Mouse (Mus musculus): ENCODE data around the gene Dedd2. TPM values are rescaled to one million over a fixed set of nuclear protein-coding genes. Genes with fewer than 3 reads are reported as not detected.

Dedd2 gene
- polyA plus RNA-seq, 1 experiment from 2014 or later, result 11.0 TPM

DNA sequence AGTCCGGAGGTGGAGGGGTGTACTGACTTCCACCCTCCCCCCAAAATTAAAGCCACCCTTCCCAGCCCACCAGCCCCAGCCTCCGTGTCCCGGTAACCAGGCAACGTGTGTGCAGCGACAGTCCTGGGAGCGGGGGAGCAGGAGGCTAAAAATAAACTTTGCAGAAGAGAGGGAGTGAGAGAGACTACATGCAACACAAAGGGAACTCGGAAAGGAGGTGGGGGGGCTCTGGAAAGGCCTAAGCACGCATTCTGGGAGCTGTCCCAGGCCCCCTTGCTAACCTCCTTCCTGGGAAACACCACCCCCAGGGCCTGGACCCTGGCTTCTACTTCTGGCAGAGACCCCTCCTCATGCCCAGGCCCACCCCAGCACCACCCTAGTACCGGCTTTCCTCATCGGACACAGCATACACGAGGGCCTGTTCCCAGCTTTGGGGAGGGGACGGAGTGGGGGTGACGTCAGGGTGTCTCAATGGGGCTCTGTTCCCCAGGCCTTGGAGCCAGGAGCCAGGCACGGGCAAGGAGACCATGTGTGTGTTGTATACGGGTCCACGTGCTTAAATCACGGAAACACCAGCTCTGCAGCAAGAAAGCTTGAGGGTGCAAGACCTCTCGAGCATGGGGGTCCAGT, 27.7 kb upstream of the Dedd2 start:
- 3% methylated on average over 18 of the region's 18 CpGs for WGBS
- peak overlapping the region; percentile 92 for H3K4me2 ChIP-seq (ENCODE audit: low read depth)
- ATAC-seq (ENCODE audit: insufficient read depth, low FRiP score, low TSS enrichment), result peak; percentile 25; the same call in 1 of the 2 replicates

DNA sequence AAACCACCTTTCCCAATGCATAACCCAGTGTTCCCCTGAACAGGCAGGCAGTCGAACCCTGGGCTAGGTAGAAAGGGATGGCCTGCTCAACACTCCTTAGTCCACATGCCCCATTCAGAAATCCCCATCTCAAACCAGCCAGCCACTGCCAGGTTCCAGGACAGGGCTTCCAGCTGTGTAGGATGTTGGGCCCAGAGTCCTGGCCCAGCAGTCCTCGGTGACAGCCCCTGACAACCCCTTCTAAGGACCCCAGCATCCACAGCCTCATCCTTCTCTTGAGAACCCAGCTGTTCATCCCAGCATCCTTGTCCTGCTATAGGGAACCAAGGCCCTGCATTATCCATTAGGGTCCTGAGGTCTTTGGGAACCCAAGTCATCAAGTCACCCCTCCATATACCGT, 27.1 kb upstream of the Dedd2 start:
- peaks cover 7% of the 10 kb centered on the region for H3K36me3 ChIP-seq (ENCODE audit: control insufficient read depth, insufficient read depth, low read length)
- peak overlapping the region; percentile 78 for H3K27ac ChIP-seq (ENCODE audit: low read depth, low read length)
- no peak for DNase-seq (ENCODE audit: low spot score)
- peak overlapping the region; percentile 57 for H3K9ac ChIP-seq (ENCODE audit: low read length)
- no peak for ATAC-seq (ENCODE audit: insufficient read depth, low FRiP score, low TSS enrichment)
- 36% methylated on average over 3 of the region's 3 CpGs for WGBS
- no peaks in the 10 kb centered on the region for H3K27me3 ChIP-seq (ENCODE audit: control insufficient read depth, insufficient read depth, low read length)
- H3K4me1 ChIP-seq (ENCODE audit: control insufficient read depth, insufficient read depth, low read length), result peaks cover 34% of the 10 kb centered on the region
- peak overlapping the region; percentile 92 for H3K4me3 ChIP-seq (ENCODE audit: low read depth, low read length)
- no peaks in the 10 kb centered on the region for H3K9me3 ChIP-seq (ENCODE audit: control insufficient read depth, low read length)
- peak overlapping the region; percentile 92 for H3K4me2 ChIP-seq (ENCODE audit: low read depth)

More for the DNA sequence above, 27.7 kb upstream of the Dedd2 start:
- Histone ChIP-seq H3K9me3 (ENCODE audit: control insufficient read depth, low read length) (no peaks in the 10 kb centered on the region), H3K4me1 (ENCODE audit: control insufficient read depth, insufficient read depth, low read length) (peaks cover 34% of the 10 kb centered on the region), H3K27ac (ENCODE audit: low read depth, low read length) (peak overlapping the region; percentile 78), H3K27me3 (ENCODE audit: control insufficient read depth, insufficient read depth, low read length) (no peaks in the 10 kb centered on the region), H3K9ac (ENCODE audit: low read length) (peak overlapping the region; percentile 57), H3K36me3 (ENCODE audit: control insufficient read depth, insufficient read depth, low read length) (peaks cover 5% of the 10 kb centered on the region), H3K4me3 (ENCODE audit: low read depth, low read length) (peak overlapping the region; percentile 92)
- peak; percentile 59 for DNase-seq (ENCODE audit: low spot score)

DNA sequence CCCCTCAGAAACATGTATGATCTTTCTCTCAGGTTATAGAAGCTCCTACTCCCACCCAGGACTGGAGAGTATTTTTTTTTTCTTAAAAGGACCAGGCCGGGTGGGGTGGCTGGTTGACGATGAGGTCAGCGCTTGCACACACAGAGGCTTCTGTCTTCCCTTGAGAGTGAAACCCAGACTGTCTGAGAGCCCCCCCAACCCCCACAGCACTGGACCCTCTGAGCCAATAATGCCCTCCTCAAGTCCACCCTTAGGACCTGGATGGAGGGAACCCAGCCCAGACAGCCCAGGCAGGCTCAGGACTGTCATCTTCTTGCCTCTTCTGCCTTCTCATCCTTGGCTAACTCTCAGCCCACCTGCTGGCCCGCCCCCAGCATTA, 26.3 kb upstream of the Dedd2 start:
- Histone ChIP-seq H3K4me2 (ENCODE audit: low read depth) (peak overlapping the region; percentile 92), H3K36me3 (ENCODE audit: control insufficient read depth, insufficient read depth, low read length) (peaks cover 7% of the 10 kb centered on the region), H3K27me3 (ENCODE audit: control insufficient read depth, insufficient read depth, low read length) (no peaks in the 10 kb centered on the region), H3K4me1 (ENCODE audit: control insufficient read depth, insufficient read depth, low read length) (peaks cover 30% of the 10 kb centered on the region), H3K9ac (ENCODE audit: low read length) (0 out of 2 replicates have a peak overlapping the region, but pooled peaks have one; percentile 15), H3K9me3 (ENCODE audit: control insufficient read depth, low read length) (no peaks in the 10 kb centered on the region), H3K27ac (ENCODE audit: low read depth, low read length) (peak overlapping the region; percentile 42; the same call in 1 of the 2 replicates), H3K4me3 (ENCODE audit: low read depth, low read length) (no peak overlapping the region)
- ATAC-seq (ENCODE audit: insufficient read depth, low FRiP score, low TSS enrichment) (no peak), DNase-seq (ENCODE audit: low spot score) (no peak)
- 66% methylated on average over 4 of the region's 4 CpGs for WGBS

DNA sequence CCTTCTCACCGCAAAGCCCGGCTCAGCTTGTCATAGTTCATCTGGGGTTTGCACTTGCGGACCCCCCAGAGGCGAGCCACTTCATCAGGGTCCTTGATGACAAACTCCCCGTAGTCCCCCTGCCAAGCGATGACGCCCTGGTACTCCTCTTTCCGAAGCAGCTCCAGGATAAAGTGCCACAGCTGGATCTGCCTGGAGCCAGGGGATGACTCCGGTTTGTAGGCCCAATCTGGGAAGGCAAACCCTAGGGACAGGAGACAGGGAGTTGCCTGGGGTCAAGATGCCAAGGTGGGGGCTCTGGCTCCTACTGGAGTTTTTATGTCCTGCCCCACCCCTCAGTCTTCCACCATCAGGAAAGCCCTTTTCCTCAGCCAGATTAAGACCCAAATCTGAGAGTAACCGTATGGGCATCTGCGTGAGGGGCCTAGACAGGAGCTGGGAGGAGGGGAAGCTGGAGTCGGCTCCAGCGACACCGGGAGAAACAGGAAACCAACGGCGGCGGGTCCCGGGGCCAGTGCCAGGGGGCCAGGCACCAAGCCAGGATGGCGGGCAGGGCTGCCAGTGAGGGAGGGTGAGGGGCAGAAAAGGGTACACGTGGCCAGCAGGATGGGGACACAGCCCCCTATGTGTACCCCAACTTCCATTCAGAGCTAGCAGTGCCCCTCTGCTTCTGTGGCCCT, 25.8 kb upstream of the Dedd2 start:
- Histone ChIP-seq H3K9ac (ENCODE audit: low read length) (peak overlapping the region; percentile 18; the same call in 1 of the 2 replicates), H3K27ac (ENCODE audit: low read depth, low read length) (peak overlapping the region; percentile 35; the same call in 1 of the 2 replicates), H3K4me1 (ENCODE audit: control insufficient read depth, insufficient read depth, low read length) (peaks cover 24% of the 10 kb centered on the region), H3K4me3 (ENCODE audit: low read depth, low read length) (0 out of 2 replicates have a peak overlapping the region, but pooled peaks have one; percentile 4), H3K36me3 (ENCODE audit: control insufficient read depth, insufficient read depth, low read length) (peaks cover 7% of the 10 kb centered on the region), H3K4me2 (ENCODE audit: low read depth) (peak overlapping the region; percentile 92), H3K27me3 (ENCODE audit: control insufficient read depth, insufficient read depth, low read length) (no peaks in the 10 kb centered on the region), H3K9me3 (ENCODE audit: control insufficient read depth, low read length) (no peaks in the 10 kb centered on the region)
- ATAC-seq (ENCODE audit: insufficient read depth, low FRiP score, low TSS enrichment) (no peak), DNase-seq (ENCODE audit: low spot score) (no peak)
- WGBS, result 81% methylated on average over 20 of the region's 20 CpGs

DNA sequence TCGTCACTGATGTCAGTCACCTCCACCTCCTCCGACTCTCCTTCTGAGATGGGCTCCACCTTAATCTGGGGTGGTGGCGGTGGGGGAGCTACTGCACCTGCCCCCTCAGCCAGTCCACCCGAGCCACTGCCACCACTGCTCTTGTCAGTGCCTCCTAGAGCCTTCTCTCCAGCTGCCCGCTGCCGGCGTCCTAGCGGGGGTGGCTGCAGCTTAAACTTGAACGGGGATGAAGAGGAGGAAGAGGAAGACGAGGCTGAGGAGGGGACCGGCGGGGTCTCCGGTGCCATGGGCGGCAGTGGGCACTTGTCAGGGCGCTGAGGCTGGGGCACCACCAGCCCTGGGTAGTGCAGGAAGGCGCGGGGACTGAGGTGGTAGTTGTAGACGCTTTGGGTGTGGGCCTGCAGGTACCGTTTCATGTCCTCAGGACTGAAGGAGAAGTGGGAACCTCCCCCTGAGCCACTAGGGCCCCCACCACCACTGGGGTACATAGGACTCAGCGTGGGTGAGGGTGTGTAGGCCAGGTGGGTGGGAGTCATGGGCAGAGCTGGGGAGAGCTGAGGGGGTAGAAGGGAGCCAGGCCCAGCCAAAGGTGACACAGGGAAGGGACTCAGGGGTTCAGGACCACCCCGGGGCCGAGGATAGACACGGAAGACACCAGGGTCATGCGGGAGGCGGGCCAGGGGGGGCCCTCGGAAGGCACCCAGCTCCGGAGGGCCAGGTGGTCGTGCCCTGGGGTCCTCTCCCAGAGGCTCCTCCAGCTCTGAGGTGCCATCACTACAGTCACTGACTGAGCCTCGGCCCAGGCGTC, 24.4 kb upstream of the Dedd2 start:
- no peak for DNase-seq (ENCODE audit: low spot score)
- Histone ChIP-seq H3K36me3 (ENCODE audit: control insufficient read depth, insufficient read depth, low read length) (peaks cover 7% of the 10 kb centered on the region), H3K9ac (ENCODE audit: low read length) (peak overlapping the region; percentile 4; the same call in 1 of the 2 replicates), H3K4me2 (ENCODE audit: low read depth) (no peak overlapping the region), H3K4me3 (ENCODE audit: low read depth, low read length) (no peak overlapping the region), H3K4me1 (ENCODE audit: control insufficient read depth, insufficient read depth, low read length) (peaks cover 21% of the 10 kb centered on the region), H3K27ac (ENCODE audit: low read depth, low read length) (no peak overlapping the region), H3K9me3 (ENCODE audit: control insufficient read depth, low read length) (no peaks in the 10 kb centered on the region), H3K27me3 (ENCODE audit: control insufficient read depth, insufficient read depth, low read length) (no peaks in the 10 kb centered on the region)
- no peak for ATAC-seq (ENCODE audit: insufficient read depth, low FRiP score, low TSS enrichment)
- 89% methylated on average over 29 of the region's 30 CpGs for WGBS

DNA sequence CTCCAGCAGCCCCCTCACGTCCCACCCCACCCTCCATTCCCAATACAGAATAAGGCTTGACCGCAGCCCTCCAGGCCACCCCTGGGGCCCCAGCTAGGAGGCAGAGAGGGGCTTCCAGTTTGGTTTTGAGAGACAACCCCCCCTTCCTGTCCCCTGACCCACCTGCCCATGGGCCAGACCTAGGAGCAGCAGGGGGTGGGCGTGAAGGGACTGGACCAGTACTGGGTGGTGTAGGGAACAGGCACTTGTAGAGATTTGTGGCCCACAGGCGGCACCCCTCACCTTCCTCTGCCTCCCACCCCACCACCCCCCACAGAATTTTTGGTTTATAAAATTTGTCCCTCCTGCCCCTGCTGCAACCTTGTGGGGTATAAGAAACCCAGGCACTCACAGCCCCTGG, 22.9 kb upstream of the Dedd2 start:
- no peak overlapping the region for H3K27ac ChIP-seq (ENCODE audit: low read depth, low read length)
- no peak overlapping the region for H3K4me2 ChIP-seq (ENCODE audit: low read depth)
- WGBS, result 90% methylated on average over 4 of the region's 4 CpGs
- H3K36me3 ChIP-seq (ENCODE audit: control insufficient read depth, insufficient read depth, low read length), result peaks cover 7% of the 10 kb centered on the region
- H3K27me3 ChIP-seq (ENCODE audit: control insufficient read depth, insufficient read depth, low read length), result no peaks in the 10 kb centered on the region
- no peaks in the 10 kb centered on the region for H3K9me3 ChIP-seq (ENCODE audit: control insufficient read depth, low read length)
- H3K4me3 ChIP-seq (ENCODE audit: low read depth, low read length), result no peak overlapping the region
- no peak overlapping the region for H3K9ac ChIP-seq (ENCODE audit: low read length)
- H3K4me1 ChIP-seq (ENCODE audit: control insufficient read depth, insufficient read depth, low read length), result peaks cover 19% of the 10 kb centered on the region
- no peak for DNase-seq (ENCODE audit: low spot score)
- no peak for ATAC-seq (ENCODE audit: insufficient read depth, low FRiP score, low TSS enrichment)

DNA sequence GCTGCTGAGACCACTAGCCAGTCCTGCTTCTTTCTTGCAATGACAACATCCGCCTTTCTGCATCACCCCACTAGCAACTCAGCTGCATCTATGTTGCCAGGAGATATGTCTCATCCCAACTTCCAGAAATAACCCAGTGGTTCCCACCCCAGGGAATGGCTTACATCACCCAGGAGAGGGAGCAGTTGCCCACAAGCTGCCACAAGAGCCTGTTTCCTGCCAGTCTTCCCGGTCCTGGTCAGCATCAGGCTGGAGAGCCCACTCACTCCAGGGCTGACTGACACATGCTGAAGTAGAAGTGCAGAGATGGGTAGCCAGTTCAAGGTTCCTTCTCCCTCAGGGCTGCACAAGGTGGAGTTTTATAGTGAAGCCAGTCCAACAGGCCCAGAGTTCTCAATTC, 20.6 kb upstream of the Dedd2 start:
- no peak overlapping the region for H3K4me2 ChIP-seq (ENCODE audit: low read depth)
- H3K36me3 ChIP-seq (ENCODE audit: control insufficient read depth, insufficient read depth, low read length), result peaks cover 7% of the 10 kb centered on the region
- H3K27me3 ChIP-seq (ENCODE audit: control insufficient read depth, insufficient read depth, low read length), result no peaks in the 10 kb centered on the region
- H3K27ac ChIP-seq (ENCODE audit: low read depth, low read length), result no peak overlapping the region
- peak; percentile 58 for DNase-seq (ENCODE audit: low spot score)
- ATAC-seq (ENCODE audit: insufficient read depth, low FRiP score, low TSS enrichment), result no peak
- H3K9ac ChIP-seq (ENCODE audit: low read length), result no peak overlapping the region
- peaks cover 6% of the 10 kb centered on the region for H3K4me1 ChIP-seq (ENCODE audit: control insufficient read depth, insufficient read depth, low read length)
- no peaks in the 10 kb centered on the region for H3K9me3 ChIP-seq (ENCODE audit: control insufficient read depth, low read length)
- WGBS, result 24% methylated on average over 2 of the region's 2 CpGs
- no peak overlapping the region for H3K4me3 ChIP-seq (ENCODE audit: low read depth, low read length)

DNA sequence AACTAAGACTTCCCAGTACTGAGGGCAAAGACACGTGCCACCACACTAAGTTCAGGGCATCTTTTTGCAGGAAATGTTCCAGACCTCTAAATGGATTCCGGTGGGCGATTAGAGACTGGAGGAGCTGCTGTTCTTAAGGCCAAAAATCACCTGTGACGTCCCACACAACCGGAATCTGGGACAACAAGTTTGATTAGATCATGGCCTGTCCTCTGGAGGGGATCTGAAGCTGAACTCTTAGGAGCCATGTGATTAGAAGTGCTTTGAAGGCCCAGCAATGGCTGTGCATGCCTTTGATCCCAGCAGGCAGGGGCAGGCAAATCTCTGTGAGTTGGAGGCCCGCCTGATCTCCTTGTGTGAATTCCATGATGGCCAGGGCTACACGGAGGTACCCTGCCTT, 20.2 kb upstream of the Dedd2 start:
- no peak for DNase-seq (ENCODE audit: low spot score)
- peaks cover 7% of the 10 kb centered on the region for H3K36me3 ChIP-seq (ENCODE audit: control insufficient read depth, insufficient read depth, low read length)
- no peak for ATAC-seq (ENCODE audit: insufficient read depth, low FRiP score, low TSS enrichment)
- no peak overlapping the region for H3K4me3 ChIP-seq (ENCODE audit: low read depth, low read length)
- WGBS, result 62% methylated on average over 7 of the region's 7 CpGs
- no peak overlapping the region for H3K4me2 ChIP-seq (ENCODE audit: low read depth)
- H3K27ac ChIP-seq (ENCODE audit: low read depth, low read length), result no peak overlapping the region
- H3K27me3 ChIP-seq (ENCODE audit: control insufficient read depth, insufficient read depth, low read length), result no peaks in the 10 kb centered on the region
- H3K4me1 ChIP-seq (ENCODE audit: control insufficient read depth, insufficient read depth, low read length), result peaks cover 9% of the 10 kb centered on the region
- H3K9ac ChIP-seq (ENCODE audit: low read length), result no peak overlapping the region
- no peaks in the 10 kb centered on the region for H3K9me3 ChIP-seq (ENCODE audit: control insufficient read depth, low read length)

Measured in neural tube, embryonic 11.5 days (tissue).